Mouse (Mus musculus) left cerebral cortex, adult 9 months (tissue): ENCODE data around the gene Cacng8.

Experiments used
- DNase-seq, 2 experiments: peaks; one replicate each; pipeline ENCODE4 v3.0.0; 2022; ENCODE audit warnings: low spot score in 2 of 2

The Cacng8 gene

DNA sequence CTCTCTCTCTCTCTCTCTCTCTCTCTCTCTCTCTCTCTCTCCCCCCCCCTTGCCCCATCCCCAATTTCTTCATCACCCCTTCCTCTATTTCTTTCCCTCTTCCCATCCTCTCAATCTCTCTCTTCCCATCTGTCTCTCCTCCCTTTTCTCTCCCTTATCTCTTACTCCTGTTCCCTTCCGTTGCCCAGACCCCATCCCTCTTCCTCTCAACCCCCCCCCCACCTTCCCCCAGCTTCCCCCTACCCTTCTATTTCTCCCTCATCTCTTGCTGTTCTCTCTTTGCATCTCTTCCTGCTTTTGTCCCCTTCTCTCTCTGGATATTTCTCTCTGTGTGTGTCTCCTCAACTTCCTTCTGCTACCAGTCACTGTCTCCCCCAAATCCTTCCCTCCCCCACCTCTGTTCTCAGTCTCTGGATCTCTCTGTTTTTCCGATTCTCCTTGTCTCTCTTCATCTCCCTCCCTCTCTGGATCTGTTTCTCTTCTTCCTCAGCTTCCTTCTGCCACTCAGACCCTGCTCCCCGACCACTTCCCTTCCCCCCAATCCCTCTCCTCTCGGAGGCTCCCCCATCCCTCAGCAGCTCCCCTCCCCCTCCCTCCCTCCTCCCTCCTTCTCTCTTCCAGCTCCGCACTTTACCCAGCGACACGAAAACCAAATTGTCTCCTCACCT, at the start of gene Cacng8:
TSS of gene Cacng8 (plus strand) at position 271 of the 668 bp plus-strand sequence.
- no peak for DNase-seq

- DNase-seq: no peak
These were observed 46.6 kb upstream of the Cacng8 start for GRCm38 (mm10) chr7:3343861-3344260.

GRCm38 (mm10) chr7:3345301-3345700, 45.2 kb upstream of the Cacng8 start:
- DNase-seq: no peak

- DNase-seq: no peak
These were observed 42.9 kb upstream of the Cacng8 start for GRCm38 (mm10) chr7:3347366-3348287.

GRCm38 (mm10) chr7:3348326-3348725, 42.2 kb upstream of the Cacng8 start:
- DNase-seq: no peak

DNA sequence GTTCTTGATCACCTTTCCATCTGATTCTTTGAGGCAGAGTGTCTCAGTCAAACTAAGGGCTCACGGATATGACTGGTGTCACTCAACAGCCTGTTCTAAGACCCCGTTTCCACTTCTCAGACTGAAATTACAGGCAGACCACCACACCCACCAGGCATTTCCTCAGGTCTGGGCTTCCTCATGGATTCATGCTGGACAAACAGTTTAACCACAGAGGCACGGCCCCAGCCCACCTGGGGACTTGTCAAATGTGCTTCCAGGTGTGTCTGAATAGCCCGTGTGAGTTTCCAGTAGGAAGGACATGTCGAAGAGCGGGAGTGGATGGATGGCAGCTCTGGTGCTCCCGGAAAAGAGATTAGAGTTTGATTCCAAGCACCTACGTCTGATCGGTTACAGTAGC, 40.7 kb upstream of the Cacng8 start:
- no peak for DNase-seq

DNA sequence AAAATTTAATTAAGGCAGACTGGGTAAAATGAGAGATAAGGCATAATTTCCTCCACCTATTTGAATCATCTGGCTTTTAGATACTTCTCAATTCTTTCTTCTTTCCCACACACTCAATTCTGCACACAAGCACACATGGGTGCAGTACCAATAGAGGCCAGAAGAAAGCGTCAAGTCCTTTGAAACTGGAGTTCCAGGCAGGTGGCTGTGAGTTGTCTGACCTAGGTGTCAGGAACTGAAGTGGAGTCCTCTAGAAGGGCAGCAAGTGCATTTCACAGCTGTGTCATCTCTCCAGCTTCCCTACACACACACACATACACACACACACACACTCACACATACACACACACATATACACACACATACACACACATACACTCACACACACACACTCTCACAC, 38.9 kb upstream of the Cacng8 start:
- no peak for DNase-seq

- no peak for DNase-seq
These were observed 35.6 kb upstream of the Cacng8 start for GRCm38 (mm10) chr7:3354850-3355249.

DNA sequence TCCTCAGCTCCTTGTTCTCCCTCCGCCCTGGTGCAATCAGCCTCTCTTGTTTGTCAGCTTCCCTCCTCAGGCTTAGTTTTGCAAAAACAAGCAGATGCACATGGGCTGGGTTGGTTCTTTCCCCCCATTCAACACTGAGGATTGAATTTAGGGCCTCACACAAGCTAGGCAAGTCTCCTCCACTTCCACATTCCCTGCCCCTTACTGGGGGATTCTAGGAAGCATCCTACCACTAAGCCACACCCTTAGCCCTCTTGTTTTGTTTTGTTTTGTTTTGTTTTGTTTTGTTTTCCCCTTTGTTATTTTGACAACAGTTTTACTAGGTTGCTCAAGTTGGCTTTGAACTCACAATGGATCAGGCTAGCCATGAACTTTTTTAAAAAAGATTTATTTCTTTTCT, 29.8 kb upstream of the Cacng8 start:
- DNase-seq: no peak

DNA sequence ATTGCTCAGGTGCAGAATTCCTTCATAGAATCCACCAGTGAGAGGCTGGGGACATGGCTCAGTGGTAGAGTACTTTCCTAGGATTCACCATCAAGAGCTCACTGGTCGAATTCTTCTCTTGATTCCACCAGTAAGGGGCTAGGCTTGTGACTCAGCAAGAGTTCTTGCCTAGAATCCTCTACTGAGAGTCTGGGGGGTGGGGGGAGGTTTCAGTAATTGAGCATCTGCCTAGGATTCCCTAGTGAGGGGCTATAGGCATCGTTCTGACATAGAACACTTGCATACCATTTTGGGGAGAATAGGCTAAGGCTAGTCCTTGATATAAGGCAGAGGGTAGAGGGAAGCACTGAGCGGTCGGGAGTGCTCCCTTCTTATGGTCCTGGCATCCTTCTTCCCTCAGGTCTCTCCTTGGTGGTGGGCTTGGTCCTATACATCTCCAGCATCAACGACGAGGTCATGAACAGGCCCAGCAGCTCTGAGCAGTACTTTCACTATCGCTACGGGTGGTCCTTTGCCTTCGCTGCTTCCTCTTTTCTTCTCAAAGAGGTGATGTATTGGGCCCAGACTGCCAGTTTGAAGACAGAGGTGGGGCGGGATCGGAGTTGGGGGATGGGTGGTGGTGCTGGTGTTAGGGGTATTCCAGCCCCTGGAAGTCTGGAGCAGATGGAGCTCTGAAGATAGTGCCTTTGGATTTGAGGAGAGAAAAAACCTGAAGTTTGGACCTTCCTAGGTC, 24.8 kb upstream of the Cacng8 start:
- no peak for DNase-seq

GRCm38 (mm10) chr7:3366705-3367516, 23.6 kb upstream of the Cacng8 start:
- DNase-seq: no peak

DNA sequence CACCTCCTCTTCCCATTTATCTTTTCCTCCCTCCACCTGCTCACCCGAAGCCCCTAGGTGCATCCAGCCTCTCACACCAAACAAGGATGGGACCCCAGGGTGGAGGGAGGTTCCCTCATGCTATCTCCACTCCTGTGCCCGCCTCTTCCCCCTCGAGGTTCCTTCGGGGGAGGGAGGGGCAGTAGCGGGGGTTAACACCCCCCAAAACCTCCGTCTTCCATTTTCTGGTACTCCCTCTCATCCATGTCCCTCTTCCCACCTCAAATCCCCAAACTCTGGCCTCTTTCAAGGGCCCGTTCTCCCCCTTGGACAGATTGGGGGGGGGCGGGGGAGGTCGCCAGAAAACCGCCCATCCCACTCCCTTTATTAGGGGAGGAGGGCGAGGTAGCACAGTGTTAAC, 22.9 kb upstream of the Cacng8 start:
- DNase-seq: no peak

GRCm38 (mm10) chr7:3368311-3368710, 22.2 kb upstream of the Cacng8 start:
- no peak for DNase-seq

DNA sequence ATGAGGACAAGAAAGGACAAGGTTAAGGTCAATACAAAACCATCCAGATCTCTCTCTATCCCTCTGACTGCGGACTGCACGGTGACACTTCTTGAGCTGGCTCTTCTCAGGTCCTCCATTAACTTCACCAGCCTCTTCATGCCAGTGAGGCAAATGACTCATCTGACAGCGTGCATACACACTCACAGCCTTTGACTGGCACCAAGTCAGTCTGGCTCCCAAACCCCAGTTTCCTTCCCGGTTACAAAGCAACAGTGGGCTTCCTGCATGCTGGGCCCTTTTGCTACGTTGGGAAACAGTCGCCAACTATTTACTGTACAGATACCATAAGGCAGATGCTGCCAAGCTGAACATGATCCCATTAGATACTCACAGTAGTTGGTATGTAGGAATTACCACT, 21.3 kb upstream of the Cacng8 start:
- DNase-seq: no peak

DNA sequence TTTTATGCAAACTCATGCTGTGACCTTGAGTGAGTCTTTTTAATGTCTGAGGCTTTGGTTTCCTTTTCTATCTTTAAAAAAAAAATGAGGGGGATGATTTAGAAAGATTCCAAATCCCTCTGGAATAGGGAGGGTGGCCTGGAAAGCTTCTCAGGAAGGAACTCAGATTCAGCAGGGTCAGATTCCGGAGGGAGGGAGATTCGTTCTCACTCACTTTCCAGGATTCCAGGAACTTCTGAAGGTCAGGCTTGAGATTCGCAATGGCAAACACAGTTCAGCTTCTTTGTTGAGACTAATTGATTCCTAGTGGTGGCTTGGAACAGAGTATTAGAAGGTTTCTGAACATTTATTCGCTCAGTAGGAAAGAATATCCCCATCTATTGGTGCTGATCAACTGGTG, 20.1 kb upstream of the Cacng8 start:
- DNase-seq: no peak

DNA sequence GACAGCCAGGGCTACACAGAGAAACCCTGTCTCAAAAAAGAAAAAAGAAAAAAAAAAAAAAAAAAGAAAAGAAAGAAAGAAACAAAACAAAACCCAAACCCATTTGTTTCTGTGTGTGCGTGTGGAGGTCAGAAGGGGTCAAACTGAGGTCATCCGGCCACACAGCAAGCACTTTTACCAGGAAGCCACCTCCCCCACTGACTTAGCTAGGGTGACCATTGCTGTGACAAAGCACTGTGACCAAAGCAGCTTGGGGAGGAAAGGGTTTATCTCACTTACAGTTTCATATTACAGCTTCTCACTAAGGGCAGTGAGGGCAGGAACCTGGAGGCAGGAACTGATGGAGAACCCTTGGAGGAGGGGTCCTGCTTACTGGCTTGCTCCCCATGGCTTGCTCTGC, 18.1 kb upstream of the Cacng8 start:
- DNase-seq: no peak

- no peak for DNase-seq
These were observed 16.7 kb upstream of the Cacng8 start for GRCm38 (mm10) chr7:3373754-3374153.

DNA sequence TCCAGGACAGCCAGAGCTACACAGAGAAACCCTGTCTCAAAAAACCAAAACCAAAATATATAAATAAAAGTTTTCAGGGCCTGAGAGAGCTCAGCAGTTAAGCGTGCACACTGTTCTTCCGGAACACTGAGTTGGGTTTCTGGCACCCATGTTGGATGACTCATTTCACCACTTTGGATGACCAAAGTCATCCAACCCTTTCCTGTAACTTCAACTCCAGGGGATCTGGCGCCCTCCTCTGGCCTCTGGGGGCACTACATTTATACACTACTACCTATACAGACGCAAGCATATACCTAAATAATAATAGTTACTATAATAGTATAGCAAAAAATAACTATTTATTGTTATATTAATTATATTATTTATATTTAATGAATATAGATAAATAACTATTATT, 13.7 kb upstream of the Cacng8 start:
- DNase-seq: peak in 1 of 2 experiments; percentile 58

- DNase-seq: no peak
These were observed 8.4 kb upstream of the Cacng8 start for GRCm38 (mm10) chr7:3382123-3382522.

DNA sequence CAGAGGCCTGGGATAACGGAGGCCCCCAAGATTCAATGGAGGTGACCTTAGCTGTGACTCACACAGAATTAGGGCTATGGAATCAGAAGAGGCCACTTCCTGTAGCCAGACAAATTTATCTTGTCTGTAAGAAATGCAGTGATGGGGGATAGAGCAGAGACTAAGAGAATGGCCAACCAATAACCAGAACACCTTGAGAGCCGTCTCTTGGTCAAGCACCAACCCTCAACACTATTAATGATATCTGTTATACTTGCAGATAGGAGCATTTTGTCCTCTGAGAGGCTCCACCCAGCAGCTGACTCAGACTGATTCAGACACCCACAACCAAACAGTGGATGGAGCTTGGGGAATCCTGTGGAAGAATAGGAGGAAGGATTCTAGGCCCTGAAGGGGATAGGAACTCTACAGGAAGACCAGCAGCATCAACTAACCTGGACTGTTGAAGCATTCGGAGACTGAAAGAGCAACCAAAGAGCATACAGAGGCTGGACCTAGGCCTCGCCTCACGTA, 5.6 kb upstream of the Cacng8 start:
- DNase-seq: no peak

DNA sequence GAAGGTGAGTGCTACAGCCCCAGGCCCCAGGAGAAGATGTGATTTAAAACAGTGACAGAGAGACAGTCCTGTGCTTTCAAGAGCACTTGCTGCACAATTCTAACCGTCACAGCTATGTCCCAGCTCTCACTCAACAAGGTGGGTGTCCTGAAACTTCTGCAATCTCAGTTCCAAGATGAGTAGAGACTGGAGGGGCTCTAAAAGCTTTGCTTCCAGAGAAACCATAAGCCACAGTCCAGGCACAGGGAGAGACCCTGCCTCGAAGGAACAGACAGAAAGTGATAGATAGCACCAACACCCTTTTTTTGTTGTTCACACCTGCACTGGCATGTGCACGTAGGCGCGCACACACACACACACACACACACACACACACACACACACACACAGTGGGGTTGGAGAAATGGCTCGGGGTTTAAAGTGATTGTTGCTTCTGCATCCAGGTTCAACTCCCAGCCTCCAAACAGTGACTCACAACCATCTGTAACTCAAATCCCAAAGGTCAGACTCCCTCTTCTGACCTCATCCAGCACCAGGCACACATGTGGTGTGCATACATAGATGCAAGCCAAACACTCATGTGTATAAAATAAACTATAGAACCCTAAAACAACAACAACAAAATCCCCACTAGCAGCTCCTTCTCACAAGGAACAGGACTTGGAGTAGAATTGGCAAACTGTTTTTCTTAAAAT, 4.3 kb upstream of the Cacng8 start:
- DNase-seq: no peak
